Mouse (Mus musculus) bone marrow, adult 2 months (tissue): ENCODE measurements around the gene Copz1.

Source experiments
- CTCF ChIP-seq: fragments of 200-500 bp; IDR thresholded peaks from 2 replicates; pipeline ENCODE4 v1.5.1; 2011; ENCODE audit warnings: low read length, control low read depth; ENCODE audit not compliant: control insufficient read depth, insufficient read depth
- POLR2A ChIP-seq: fragments of 200-500 bp; IDR thresholded peaks from 2 replicates; pipeline ENCODE4 v1.6.1; 2011; ENCODE audit warnings: low read depth, mild to moderate bottlenecking, control low read depth, low read length, borderline replicate concordance; ENCODE audit not compliant: control insufficient read depth

- TF ChIP-seq CTCF (no peak), POLR2A (no peak)
Measured at GRCm38 (mm10) chr15:103242885-103243284, 29.6 kb upstream of the Copz1 start.
